Mouse (Mus musculus): ENCODE measurements around the gene Nrip2. TPM values are rescaled to one million over a fixed set of nuclear protein-coding genes. Genes with fewer than 3 reads are reported as not detected.

Gene Nrip2
- polyA plus RNA-seq, 1 experiment from 2014 or later = 13.6 TPM

GRCm38 (mm10) chr6:128411115-128411514 is 12.0 kb downstream of the Nrip2 start:
- Histone ChIP-seq H3K4me2 (ENCODE audit: low read length) (no peak overlapping the region), H3K27ac (ENCODE audit: low read length) (no peak overlapping the region), H3K36me3 (ENCODE audit: control insufficient read depth, insufficient read depth, low read length) (peaks cover 30% of the 10 kb centered on the region), H3K4me1 (ENCODE audit: control insufficient read depth, insufficient read depth, low read length) (no peaks in the 10 kb centered on the region), H3K4me3 (ENCODE audit: low read depth, low read length) (no peak overlapping the region), H3K9ac (ENCODE audit: low read depth, low read length) (no peak overlapping the region), H3K9me3 (replicated peaks; ENCODE audit: control insufficient read depth, low read length, poor library complexity, severe bottlenecking) (no peaks in the 10 kb centered on the region), H3K27me3 (ENCODE audit: control insufficient read depth, insufficient read depth, low read depth, low read length) (no peaks in the 10 kb centered on the region)
- WGBS = 13% methylated on average over 3 of the region's 3 CpGs
- ATAC-seq = peak; percentile 54

GRCm38 (mm10) chr6:128416169-128416568 is 17.1 kb downstream of the Nrip2 start:
- no peaks in the 10 kb centered on the region for H3K27me3 ChIP-seq (ENCODE audit: control insufficient read depth, insufficient read depth, low read depth, low read length)
- no peak for ATAC-seq
- H3K4me1 ChIP-seq (ENCODE audit: control insufficient read depth, insufficient read depth, low read length) = no peaks in the 10 kb centered on the region
- no peak overlapping the region for H3K4me2 ChIP-seq (ENCODE audit: low read length)
- no peak overlapping the region for H3K4me3 ChIP-seq (ENCODE audit: low read depth, low read length)
- 92% methylated on average over 5 of the region's 5 CpGs for WGBS
- H3K9ac ChIP-seq (ENCODE audit: low read depth, low read length) = no peak overlapping the region
- H3K9me3 ChIP-seq (replicated peaks; ENCODE audit: control insufficient read depth, low read length, poor library complexity, severe bottlenecking) = no peaks in the 10 kb centered on the region
- H3K36me3 ChIP-seq (ENCODE audit: control insufficient read depth, insufficient read depth, low read length) = peaks cover 12% of the 10 kb centered on the region; the same call in 1 of the 2 replicates
- no peak overlapping the region for H3K27ac ChIP-seq (ENCODE audit: low read length)

GRCm38 (mm10) chr6:128418076-128418475 is 19.0 kb downstream of the Nrip2 start:
- Histone ChIP-seq H3K27ac (ENCODE audit: low read length) (no peak overlapping the region), H3K4me2 (ENCODE audit: low read length) (no peak overlapping the region), H3K27me3 (ENCODE audit: control insufficient read depth, insufficient read depth, low read depth, low read length) (no peaks in the 10 kb centered on the region), H3K36me3 (ENCODE audit: control insufficient read depth, insufficient read depth, low read length) (peaks cover 3% of the 10 kb centered on the region; the same call in 1 of the 2 replicates), H3K4me1 (ENCODE audit: control insufficient read depth, insufficient read depth, low read length) (0 out of 2 replicates have a peak, but pooled peaks cover 3% of the 10 kb centered on the region), H3K4me3 (ENCODE audit: low read depth, low read length) (no peak overlapping the region), H3K9ac (ENCODE audit: low read depth, low read length) (no peak overlapping the region), H3K9me3 (replicated peaks; ENCODE audit: control insufficient read depth, low read length, poor library complexity, severe bottlenecking) (no peaks in the 10 kb centered on the region)
- 100% methylated on average over 1 of the region's 1 CpGs for WGBS
- ATAC-seq = no peak

- Histone ChIP-seq H3K27ac (ENCODE audit: low read length) (no peak overlapping the region), H3K9me3 (replicated peaks; ENCODE audit: control insufficient read depth, low read length, poor library complexity, severe bottlenecking) (no peaks in the 10 kb centered on the region), H3K36me3 (ENCODE audit: control insufficient read depth, insufficient read depth, low read length) (no peaks in the 10 kb centered on the region), H3K4me1 (ENCODE audit: control insufficient read depth, insufficient read depth, low read length) (peaks cover 3% of the 10 kb centered on the region; the same call in 1 of the 2 replicates), H3K4me2 (ENCODE audit: low read length) (no peak overlapping the region), H3K4me3 (ENCODE audit: low read depth, low read length) (no peak overlapping the region), H3K27me3 (ENCODE audit: control insufficient read depth, insufficient read depth, low read depth, low read length) (no peaks in the 10 kb centered on the region), H3K9ac (ENCODE audit: low read depth, low read length) (no peak overlapping the region)
- ATAC-seq = no peak
- 88% methylated on average over 2 of the region's 2 CpGs for whole genome bisulfite sequencing
Observed at GRCm38 (mm10) chr6:128421036-128421435, 21.9 kb downstream of the Nrip2 start.

GRCm38 (mm10) chr6:128421480-128421879 is 22.4 kb downstream of the Nrip2 start:
- 93% methylated on average over 3 of the region's 3 CpGs for whole genome bisulfite sequencing
- ATAC-seq = no peak
- peaks cover 3% of the 10 kb centered on the region; the same call in 1 of the 2 replicates for H3K4me1 ChIP-seq (ENCODE audit: control insufficient read depth, insufficient read depth, low read length)
- H3K27ac ChIP-seq (ENCODE audit: low read length) = no peak overlapping the region
- no peaks in the 10 kb centered on the region for H3K9me3 ChIP-seq (replicated peaks; ENCODE audit: control insufficient read depth, low read length, poor library complexity, severe bottlenecking)
- no peak overlapping the region for H3K4me3 ChIP-seq (ENCODE audit: low read depth, low read length)
- H3K4me2 ChIP-seq (ENCODE audit: low read length) = no peak overlapping the region
- no peaks in the 10 kb centered on the region for H3K27me3 ChIP-seq (ENCODE audit: control insufficient read depth, insufficient read depth, low read depth, low read length)
- H3K36me3 ChIP-seq (ENCODE audit: control insufficient read depth, insufficient read depth, low read length) = no peaks in the 10 kb centered on the region
- no peak overlapping the region for H3K9ac ChIP-seq (ENCODE audit: low read depth, low read length)

GRCm38 (mm10) chr6:128423496-128424268 is 24.6 kb downstream of the Nrip2 start:
- peak overlapping the region; percentile 73 for H3K4me2 ChIP-seq (ENCODE audit: low read length)
- WGBS = 39% methylated on average over 14 of the region's 16 CpGs

GRCm38 (mm10) chr6:128424269-128425019 is 25.3 kb downstream of the Nrip2 start, which contains the start of gene Itfg2:
Gene Itfg2, minus strand, starts transcription at chr6:128424931.
- Histone ChIP-seq H3K4me2 (ENCODE audit: low read length) (peak within 1 kb of the TSS; percentile 73), H3K36me3 (ENCODE audit: control insufficient read depth, insufficient read depth, low read length) (peaks cover 5% of the 10 kb centered on the region; the same call in 1 of the 2 replicates), H3K9ac (ENCODE audit: low read depth, low read length) (peak within 1 kb of the TSS; percentile 80), H3K4me3 (ENCODE audit: low read depth, low read length) (peak within 1 kb of the TSS; percentile 60), H3K9me3 (replicated peaks; ENCODE audit: control insufficient read depth, low read length, poor library complexity, severe bottlenecking) (no peaks in the 10 kb centered on the region), H3K4me1 (ENCODE audit: control insufficient read depth, insufficient read depth, low read length) (peaks cover 3% of the 10 kb centered on the region; the same call in 1 of the 2 replicates), H3K27ac (ENCODE audit: low read length) (peak within 1 kb of the TSS; percentile 99), H3K27me3 (ENCODE audit: control insufficient read depth, insufficient read depth, low read depth, low read length) (no peaks in the 10 kb centered on the region)
- peak; percentile 95 for ATAC-seq
- WGBS = 0% methylated on average over 42 of the region's 42 CpGs

More at GRCm38 (mm10) chr6:128423496-128424268, 24.6 kb downstream of the Nrip2 start:
- H3K27ac ChIP-seq (ENCODE audit: low read length) = peak overlapping the region; percentile 99
- ATAC-seq = peak; percentile 55
- peaks cover 3% of the 10 kb centered on the region; the same call in 1 of the 2 replicates for H3K4me1 ChIP-seq (ENCODE audit: control insufficient read depth, insufficient read depth, low read length)
- H3K27me3 ChIP-seq (ENCODE audit: control insufficient read depth, insufficient read depth, low read depth, low read length) = no peaks in the 10 kb centered on the region
- H3K4me3 ChIP-seq (ENCODE audit: low read depth, low read length) = peak overlapping the region; percentile 60
- peak overlapping the region; percentile 80 for H3K9ac ChIP-seq (ENCODE audit: low read depth, low read length)
- H3K9me3 ChIP-seq (replicated peaks; ENCODE audit: control insufficient read depth, low read length, poor library complexity, severe bottlenecking) = no peaks in the 10 kb centered on the region
- peaks cover 1% of the 10 kb centered on the region; the same call in 1 of the 2 replicates for H3K36me3 ChIP-seq (ENCODE audit: control insufficient read depth, insufficient read depth, low read length)

DNA sequence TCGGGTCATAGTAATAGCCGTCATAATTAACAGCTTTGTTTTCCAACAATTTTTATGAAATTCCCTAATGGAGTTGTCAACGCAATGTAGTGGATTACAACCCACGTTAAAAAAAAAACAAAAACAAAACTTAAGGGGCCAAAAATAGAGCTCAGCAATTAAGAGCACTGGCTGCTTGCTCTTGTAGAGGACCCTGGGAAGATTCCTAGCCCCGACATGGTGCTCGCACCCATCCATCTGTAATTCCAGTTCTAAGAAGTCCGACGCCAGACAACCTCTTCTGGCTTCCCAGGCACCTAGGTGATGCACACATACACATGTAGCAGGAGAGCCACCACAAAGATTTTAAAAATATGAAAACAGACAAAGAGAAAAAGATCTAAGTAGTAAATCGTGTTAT is 25.9 kb downstream of the Nrip2 start:
- H3K27me3 ChIP-seq (ENCODE audit: control insufficient read depth, insufficient read depth, low read depth, low read length) = no peaks in the 10 kb centered on the region
- peak overlapping the region; percentile 60 for H3K4me3 ChIP-seq (ENCODE audit: low read depth, low read length)
- peaks cover 3% of the 10 kb centered on the region; the same call in 1 of the 2 replicates for H3K4me1 ChIP-seq (ENCODE audit: control insufficient read depth, insufficient read depth, low read length)
- H3K4me2 ChIP-seq (ENCODE audit: low read length) = peak overlapping the region; percentile 73
- H3K27ac ChIP-seq (ENCODE audit: low read length) = peak overlapping the region; percentile 99
- H3K9ac ChIP-seq (ENCODE audit: low read depth, low read length) = peak overlapping the region; percentile 80
- no peaks in the 10 kb centered on the region for H3K9me3 ChIP-seq (replicated peaks; ENCODE audit: control insufficient read depth, low read length, poor library complexity, severe bottlenecking)
- ATAC-seq = peak; percentile 4; the same call in 1 of the 2 replicates
- H3K36me3 ChIP-seq (ENCODE audit: control insufficient read depth, insufficient read depth, low read length) = peaks cover 9% of the 10 kb centered on the region
- WGBS = 22% methylated on average over 9 of the region's 9 CpGs

Data from midbrain, embryonic 16.5 days (tissue).